Mouse (Mus musculus) T-cell, adult 66 days (primary cell): ENCODE data around the gene C7. TPM values are rescaled to one million over a fixed set of nuclear protein-coding genes. Genes with fewer than 3 reads are reported as not detected.

Experiments used
- total RNA-seq, 2 experiments: library from RNA; stranded (reverse); gene quantifications; 3 replicates in 1 of 2; 4 replicates in 1 of 2; pipeline ENCODE4 v1.2.4; 2023

C7 gene
- not detected for total RNA-seq

DNA sequence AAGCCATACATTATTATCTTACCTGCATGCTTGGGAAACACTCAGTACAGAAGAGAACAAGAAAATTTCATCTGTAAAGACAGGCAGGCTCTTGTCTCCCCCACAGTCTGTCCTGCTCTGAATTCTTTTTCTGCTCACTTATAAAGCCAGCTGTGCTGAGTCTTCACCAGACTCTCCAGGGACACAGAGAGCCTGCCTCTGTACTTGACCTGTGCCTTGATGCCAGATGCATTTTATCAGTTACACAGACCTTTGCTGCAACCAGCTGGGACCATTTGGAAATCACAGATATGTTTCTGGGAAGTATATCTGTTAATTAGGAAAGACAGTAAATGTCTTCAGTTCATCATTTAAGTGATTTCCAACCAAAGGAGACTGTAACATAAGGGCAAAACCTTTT lies at the start of gene C7:
Gene C7 (minus strand): TSS at position 106 of the 400 bp plus-strand sequence.

DNA sequence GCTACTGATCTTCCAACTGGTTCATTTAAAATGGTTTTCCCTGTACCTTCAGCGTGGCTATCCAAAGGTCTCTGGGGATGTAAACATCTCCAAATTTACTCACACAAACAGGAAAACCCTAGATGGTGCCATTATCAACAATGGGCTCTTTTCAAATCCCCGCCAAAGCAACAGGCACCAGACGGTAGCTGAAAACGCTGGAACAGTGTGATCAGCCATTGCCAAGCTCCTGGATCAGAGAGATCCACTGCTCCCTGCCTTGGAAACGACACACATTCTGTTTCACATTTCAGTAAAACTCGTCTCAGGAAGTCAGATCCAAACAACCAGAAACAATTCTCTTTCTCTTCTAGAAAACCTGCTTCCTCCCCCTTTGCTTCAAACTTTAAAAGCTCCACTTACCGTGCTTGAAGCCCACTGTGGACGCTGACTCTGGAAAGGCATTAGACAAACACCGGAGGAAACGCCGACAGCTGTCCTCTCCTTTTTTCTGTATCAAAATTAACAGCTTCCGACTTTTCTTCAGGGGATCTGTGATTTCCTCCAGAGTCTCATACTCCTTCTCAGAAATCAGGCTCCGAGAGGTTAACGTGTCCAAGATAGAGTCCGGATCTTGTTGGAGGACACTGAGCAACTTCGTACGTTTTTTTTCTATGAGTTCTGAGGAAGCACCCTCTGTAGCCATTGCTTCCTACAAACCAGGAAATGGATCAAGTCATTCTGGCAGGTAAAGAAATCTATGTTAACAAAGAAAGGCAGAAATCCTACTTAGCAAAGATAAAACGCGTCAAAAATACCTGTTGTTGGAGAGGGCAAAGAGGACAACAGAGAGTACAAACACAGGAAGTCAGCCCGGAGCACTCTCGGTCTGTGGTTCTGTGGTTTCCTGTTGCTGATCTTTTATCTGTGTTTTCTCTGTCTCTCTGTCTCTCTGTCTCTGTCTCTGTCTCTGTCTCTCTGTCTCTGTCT lies 44.4 kb upstream of the C7 start, which contains the start of gene Card6:
Gene Card6 (minus strand): TSS at position 854 of the 969 bp plus-strand sequence.

Other genes starting within 250 kb of the C7 start
- gene Mroh2b, start 165.0 kb downstream of the C7 start, total RNA-seq = not detected
- 10 to 100 TPM; 77.3 to 77.4 TPM for gene Card6, start 44.8 kb upstream of the C7 start, total RNA-seq
- gene Rpl37, start 52.9 kb upstream of the C7 start, total RNA-seq = 1,000 to 10,000 TPM; 1,008 to 1,068 TPM
- 10 to 100 TPM; 25.5 to 27.1 TPM for gene Prkaa1, start 80.1 kb upstream of the C7 start, total RNA-seq
- gene Ttc33, start 121.8 kb upstream of the C7 start, total RNA-seq = 10 to 100 TPM; 25.8 to 31.6 TPM
- 10 to 100 TPM; 38.2 to 43.6 TPM for gene Ptger4, start 180.4 kb upstream of the C7 start, total RNA-seq